9 mouse cellular contexts compared by ENCODE assay signal in the genomic region with DNA sequence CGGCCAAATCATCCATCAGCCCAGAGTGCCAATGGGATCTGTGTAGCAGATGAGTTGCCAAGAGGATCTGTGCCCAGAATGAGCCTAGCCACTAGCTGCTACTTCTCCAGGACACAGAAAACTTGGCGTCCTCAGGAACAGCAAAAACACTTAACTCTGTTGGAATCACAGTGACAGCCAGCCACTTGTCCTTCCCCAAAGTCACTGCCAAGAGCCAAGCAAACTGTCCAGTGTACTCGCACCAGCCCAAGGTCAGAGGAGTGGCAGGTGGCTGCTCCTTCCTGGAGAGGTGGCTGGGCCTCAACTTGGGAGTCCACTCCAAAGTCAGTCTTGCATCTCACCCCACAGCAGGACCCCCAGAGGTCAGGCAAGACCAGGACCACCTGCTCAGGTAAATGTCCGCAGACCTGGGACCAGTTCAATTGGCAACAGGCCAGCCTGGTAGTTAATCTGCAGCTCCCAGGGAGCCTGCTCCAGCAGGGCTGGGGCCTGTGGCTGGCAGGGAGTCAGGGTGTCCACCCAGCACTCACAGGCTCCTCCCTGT. TPM values are rescaled to one million over a fixed set of nuclear protein-coding genes. Genes with fewer than 3 reads are reported as not detected.
A peak's percentile ranks its signal among the peaks of the same experiment; 100 is the strongest.
DNase-seq lines count a peak whose midpoint lies in the region; ATAC-seq lines count a peak whose summit lies in the region.
"Had no signal": no experiment of that assay in that cellular context is flagged by ENCODE, and none has a peak within 500 bp of the region (broad histone marks: within the 10 kb centered on the region; RNA-seq: fewer than 3 reads in every experiment).

No protein-coding gene starts in this region.

- no peak for DNase-seq in hindbrain, embryonic 10.5 days (ENCODE audit: low spot score)
- DNase-seq in hindbrain, embryonic 11.5 days (ENCODE audit: low spot score) = no peak
- DNase-seq in brain, adult 2 months (ENCODE audit: low read depth, low spot score) = peak; percentile 50
- DNase-seq in cerebellum, adult 9-10 months = peak; percentile 63
- peak; percentile 71 to 72 for DNase-seq in heart, postnatal 10 days
- DNase-seq in thymus, postnatal 10 days (ENCODE audit: low spot score in 2 of 2) = no peak
- no peak for DNase-seq in c-Kit-positive CD71-positive TER-119-positive erythroid progenitor cells, embryonic 14.5 days (ENCODE audit: low spot score)
- DNase-seq in yolk sac, embryonic 10.5 days (ENCODE audit: low spot score) = no peak

- no peak overlapping the region for H3K9ac ChIP-seq in hindbrain, embryonic 11.5 days (ENCODE audit: low read depth, low read length)

- H3K4me1 ChIP-seq in hindbrain, embryonic 10.5 days (replicated peaks) = peaks cover 53% of the 10 kb centered on the region
- peaks cover 9% of the 10 kb centered on the region; the same call in 1 of the 2 replicates for H3K4me1 ChIP-seq in hindbrain, embryonic 11.5 days (replicated peaks; ENCODE audit: control insufficient read depth, insufficient read depth, low read length)

- no peak overlapping the region for H3K4me3 ChIP-seq in hindbrain, embryonic 10.5 days
- no peak overlapping the region for H3K4me3 ChIP-seq in hindbrain, embryonic 11.5 days (ENCODE audit: low read depth, low read length)

- no peak for ATAC-seq in hindbrain, embryonic 11.5 days (ENCODE audit: low FRiP score)
- ATAC-seq: intestine, postnatal 0 days had no signal

- no peaks in the 10 kb centered on the region for H3K9me3 ChIP-seq in hindbrain, embryonic 10.5 days
- no peaks in the 10 kb centered on the region for H3K9me3 ChIP-seq in hindbrain, embryonic 11.5 days (ENCODE audit: control insufficient read depth, low read length)

- H3K4me2 ChIP-seq in hindbrain, embryonic 11.5 days (replicated peaks; ENCODE audit: low read depth, low read length) = no peak overlapping the region

- 85% methylated on average over 4 of the region's 4 CpGs for WGBS in hindbrain, embryonic 10.5 days
- 85% methylated on average over 4 of the region's 4 CpGs for WGBS in hindbrain, embryonic 11.5 days

- H3K27ac ChIP-seq in hindbrain, embryonic 10.5 days = peak overlapping the region; percentile 87
- H3K27ac ChIP-seq in hindbrain, embryonic 11.5 days (ENCODE audit: low read depth, low read length) = no peak overlapping the region

- intact Hi-C loops in heart, postnatal 10 days (cut with DNase I) = no loop called here

- H3K27me3 ChIP-seq in hindbrain, embryonic 10.5 days (ENCODE audit: insufficient read depth, poor library complexity, severe bottlenecking) = no peaks in the 10 kb centered on the region
- no peaks in the 10 kb centered on the region for H3K27me3 ChIP-seq in hindbrain, embryonic 11.5 days (ENCODE audit: control insufficient read depth, insufficient read depth, low read length)

- peaks cover 45% of the 10 kb centered on the region for H3K36me3 ChIP-seq in hindbrain, embryonic 10.5 days
- no peaks in the 10 kb centered on the region for H3K36me3 ChIP-seq in hindbrain, embryonic 11.5 days (ENCODE audit: control insufficient read depth, insufficient read depth, low read length)

RNA-seq across cellular contexts. Expression of gene Pdia5, which starts 24.8 kb away (rescaled TPM):
- polyA plus RNA-seq in hindbrain, embryonic 10.5 days (2016; fragmentation: Nextera tagmentation; extraction: Ambion mirVana) = 23.0 and 28.2 TPM in 2 replicates
- 11.3 and 13.1 TPM in 2 replicates for polyA plus RNA-seq in hindbrain, embryonic 11.5 days (2014; fragmentation: Nextera tagmentation; extraction: Ambion mirVana)
- 10 to 100 TPM in 1 of 2 experiments, 1 to 10 TPM in 1; 8.6 to 11.5 TPM for total RNA-seq in heart, postnatal 10 days (2021)

Comparison
In these comparisons a context has a peak if more than half of its experiments do, and no peak if none do; other contexts are left out.
1. DNase-seq: peak in brain, adult 2 months (single experiment), cerebellum, adult 9-10 months (single experiment) and heart, postnatal 10 days (2 of 2); none in hindbrain, embryonic 10.5 days (single experiment), hindbrain, embryonic 11.5 days (single experiment), thymus, postnatal 10 days (0 of 2), c-Kit-positive CD71-positive TER-119-positive erythroid progenitor cells, embryonic 14.5 days (single experiment) and yolk sac, embryonic 10.5 days (single experiment).